ENCODE assay signal across 9 mouse cellular contexts in genomic region chr1:23061614-23062373, GRCm38 (mm10). TPM values are rescaled to one million over a fixed set of nuclear protein-coding genes. Genes with fewer than 3 reads are reported as not detected.
A peak's percentile ranks its signal among the peaks of the same experiment; 100 is the strongest.
DNase-seq lines count a peak whose midpoint lies in the region; ATAC-seq lines count a peak whose summit lies in the region.
"Had no signal": no experiment of that assay in that cellular context is flagged by ENCODE, and none has a peak within 500 bp of the region (broad histone marks: within the 10 kb centered on the region; RNA-seq: fewer than 3 reads in every experiment).

No protein-coding gene starts in this region.

- H3K27ac ChIP-seq in forebrain, embryonic 16.5 days (ENCODE audit: low read length), result no peak overlapping the region
- H3K27ac ChIP-seq in hindbrain, embryonic 11.5 days (ENCODE audit: low read depth, low read length), result no peak overlapping the region

- H3K4me3 ChIP-seq in forebrain, embryonic 16.5 days (replicated peaks; ENCODE audit: low read length), result no peak overlapping the region
- H3K4me3 ChIP-seq in hindbrain, embryonic 11.5 days (ENCODE audit: low read depth, low read length), result no peak overlapping the region

- no peaks in the 10 kb centered on the region for H3K4me1 ChIP-seq in forebrain, embryonic 16.5 days (replicated peaks; ENCODE audit: control insufficient read depth, insufficient read depth, low read length)
- H3K4me1 ChIP-seq in hindbrain, embryonic 11.5 days (replicated peaks; ENCODE audit: control insufficient read depth, insufficient read depth, low read length), result no peaks in the 10 kb centered on the region

- ATAC-seq in forebrain, embryonic 16.5 days, result peak; percentile 96
- ATAC-seq in hindbrain, embryonic 11.5 days (ENCODE audit: low FRiP score), result peak; percentile 92

- H3K36me3 ChIP-seq in forebrain, embryonic 16.5 days (ENCODE audit: control insufficient read depth, insufficient read depth), result no peaks in the 10 kb centered on the region
- H3K36me3 ChIP-seq in hindbrain, embryonic 11.5 days (ENCODE audit: control insufficient read depth, insufficient read depth, low read length), result no peaks in the 10 kb centered on the region

- peak; percentile 9 to 57 for DNase-seq in adrenal gland, adult (ENCODE audit: inconsistent age in 2 of 2, low spot score in 1 of 2)
- no peak for DNase-seq in adrenal gland, postnatal 4 days (ENCODE audit: low spot score in 2 of 2)
- DNase-seq in cerebellum, adult 18-20 months, result peak; percentile 56 to 71
- DNase-seq in hindbrain, embryonic 11.5 days (ENCODE audit: low spot score), result peak; percentile 82
- DNase-seq in layer of hippocampus, postnatal 14 days (ENCODE audit: low spot score in 2 of 2), result peak; percentile 30 to 60
- peak; percentile 67 for DNase-seq in lung, postnatal 25 days (ENCODE audit: low spot score)
- peak; percentile 11 for DNase-seq in skeletal muscle tissue, adult 2 months (ENCODE audit: low read depth, low spot score)

- no peak overlapping the region for H3K9ac ChIP-seq in forebrain, embryonic 16.5 days (replicated peaks; ENCODE audit: low read depth, low read length)
- no peak overlapping the region for H3K9ac ChIP-seq in hindbrain, embryonic 11.5 days (ENCODE audit: low read depth, low read length)

- no peaks in the 10 kb centered on the region for H3K27me3 ChIP-seq in forebrain, embryonic 16.5 days (replicated peaks; ENCODE audit: control insufficient read depth, insufficient read depth, low read length)
- no peaks in the 10 kb centered on the region for H3K27me3 ChIP-seq in hindbrain, embryonic 11.5 days (ENCODE audit: control insufficient read depth, insufficient read depth, low read length)

- H3K4me2 ChIP-seq in forebrain, embryonic 16.5 days (ENCODE audit: low read length), result no peak overlapping the region
- no peak overlapping the region for H3K4me2 ChIP-seq in hindbrain, embryonic 11.5 days (replicated peaks; ENCODE audit: low read depth, low read length)

- no peaks in the 10 kb centered on the region for H3K9me3 ChIP-seq in forebrain, embryonic 16.5 days (ENCODE audit: control insufficient read depth, low read length)
- no peaks in the 10 kb centered on the region for H3K9me3 ChIP-seq in hindbrain, embryonic 11.5 days (ENCODE audit: control insufficient read depth, low read length)

- WGBS in forebrain, embryonic 16.5 days, result 23% methylated on average over 14 of the region's 14 CpGs
- WGBS in hindbrain, embryonic 11.5 days, result 28% methylated on average over 14 of the region's 14 CpGs

RNA-seq across cellular contexts. Expression of gene 4933415F23Rik, which starts 40.3 kb away (rescaled TPM):
- not detected for total RNA-seq in adrenal gland, postnatal 4 days (2021)
- polyA plus RNA-seq in forebrain, embryonic 16.5 days (2015; fragmentation: Nextera tagmentation; extraction: Ambion mirVana), result not detected in 2 replicates
- not detected in 2 replicates for polyA plus RNA-seq in hindbrain, embryonic 11.5 days (2014; fragmentation: Nextera tagmentation; extraction: Ambion mirVana)
- not detected for total RNA-seq in layer of hippocampus, postnatal 14 days (2021)
- polyA plus RNA-seq: small intestine, adult 2 months had no signal

Comparison
In these comparisons a context has a peak if more than half of its experiments do, and no peak if none do; other contexts are left out.
1. DNase-seq: peak in adrenal gland, adult (2 of 2), cerebellum, adult 18-20 months (2 of 2), hindbrain, embryonic 11.5 days (single experiment), layer of hippocampus, postnatal 14 days (2 of 2), lung, postnatal 25 days (single experiment) and skeletal muscle tissue, adult 2 months (single experiment); none in adrenal gland, postnatal 4 days (0 of 2).